Mouse (Mus musculus): ENCODE measurements around the gene Lrrc49. TPM values are rescaled to one million over a fixed set of nuclear protein-coding genes. Genes with fewer than 3 reads are reported as not detected.

The Lrrc49 gene
- polyA plus RNA-seq, 1 experiment from 2014 or later: 83.5 TPM

GRCm38 (mm10) chr9:60600273-60600672 lies 87.7 kb downstream of the Lrrc49 start:
- Histone ChIP-seq H3K27ac (ENCODE audit: low read length) (no peak overlapping the region), H3K27me3 (ENCODE audit: control insufficient read depth, insufficient read depth, low read depth, low read length) (no peaks in the 10 kb centered on the region), H3K4me2 (ENCODE audit: low read length) (no peak overlapping the region), H3K9me3 (replicated peaks; ENCODE audit: control insufficient read depth, low read length, poor library complexity, severe bottlenecking) (no peaks in the 10 kb centered on the region), H3K4me1 (ENCODE audit: control insufficient read depth, insufficient read depth, low read length) (no peaks in the 10 kb centered on the region), H3K36me3 (ENCODE audit: control insufficient read depth, insufficient read depth, low read length) (peaks cover 20% of the 10 kb centered on the region), H3K4me3 (ENCODE audit: low read depth, low read length) (no peak overlapping the region), H3K9ac (ENCODE audit: low read depth, low read length) (no peak overlapping the region)
- WGBS: 91% methylated on average over 4 of the region's 4 CpGs
- no peak for ATAC-seq

DNA sequence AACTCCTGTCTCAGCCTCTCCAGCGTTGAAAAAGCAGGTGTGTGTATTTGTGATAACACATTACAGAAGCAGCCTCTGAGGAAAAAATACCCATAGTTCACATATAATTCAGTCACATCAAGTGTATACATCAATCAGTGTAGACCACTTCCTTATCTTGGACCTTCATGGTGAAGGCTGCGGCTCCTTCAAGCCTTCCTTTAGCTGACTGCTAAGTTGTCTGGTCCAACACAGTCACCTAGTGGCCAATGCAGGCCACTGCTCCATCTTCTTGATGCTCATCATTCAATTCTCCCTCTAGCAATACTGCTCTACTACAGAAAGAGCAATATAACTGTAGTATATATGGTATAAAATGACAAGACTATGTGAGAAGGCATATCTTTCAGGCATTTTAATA lies 88.5 kb downstream of the Lrrc49 start:
- Histone ChIP-seq H3K36me3 (ENCODE audit: control insufficient read depth, insufficient read depth, low read length) (peaks cover 20% of the 10 kb centered on the region), H3K4me1 (ENCODE audit: control insufficient read depth, insufficient read depth, low read length) (no peaks in the 10 kb centered on the region), H3K9ac (ENCODE audit: low read depth, low read length) (no peak overlapping the region), H3K4me2 (ENCODE audit: low read length) (no peak overlapping the region), H3K9me3 (replicated peaks; ENCODE audit: control insufficient read depth, low read length, poor library complexity, severe bottlenecking) (no peaks in the 10 kb centered on the region), H3K27me3 (ENCODE audit: control insufficient read depth, insufficient read depth, low read depth, low read length) (no peaks in the 10 kb centered on the region), H3K27ac (ENCODE audit: low read length) (no peak overlapping the region), H3K4me3 (ENCODE audit: low read depth, low read length) (no peak overlapping the region)
- 61% methylated on average over 2 of the region's 2 CpGs for WGBS
- 0 out of 2 replicates have a peak, but pooled peaks have one; percentile 78 for ATAC-seq

DNA sequence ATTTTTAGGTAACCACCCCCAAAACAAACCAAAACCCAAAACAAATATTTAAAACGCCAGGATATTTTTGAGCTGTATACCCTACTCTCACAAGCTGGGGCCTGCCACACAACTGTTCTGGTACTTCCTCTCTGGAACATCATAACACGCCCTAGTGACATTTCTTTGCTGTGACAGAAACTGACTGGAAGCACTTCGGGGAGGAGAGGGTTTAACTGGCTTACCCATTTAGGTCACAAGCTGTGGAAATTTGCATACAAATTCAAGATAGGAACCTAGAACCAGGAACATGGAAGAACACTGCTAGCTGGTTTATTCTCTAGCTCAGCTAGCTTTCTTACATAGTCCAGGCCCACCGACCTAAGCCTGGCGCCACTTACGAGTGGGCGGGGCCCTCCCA lies 92.6 kb downstream of the Lrrc49 start:
- ATAC-seq: no peak
- H3K36me3 ChIP-seq (ENCODE audit: control insufficient read depth, insufficient read depth, low read length): peaks cover 43% of the 10 kb centered on the region
- H3K9me3 ChIP-seq (replicated peaks; ENCODE audit: control insufficient read depth, low read length, poor library complexity, severe bottlenecking): no peaks in the 10 kb centered on the region
- H3K4me2 ChIP-seq (ENCODE audit: low read length): no peak overlapping the region
- H3K27ac ChIP-seq (ENCODE audit: low read length): no peak overlapping the region
- H3K9ac ChIP-seq (ENCODE audit: low read depth, low read length): no peak overlapping the region
- no peak overlapping the region for H3K4me3 ChIP-seq (ENCODE audit: low read depth, low read length)
- 76% methylated on average over 7 of the region's 7 CpGs for WGBS
- H3K4me1 ChIP-seq (ENCODE audit: control insufficient read depth, insufficient read depth, low read length): no peaks in the 10 kb centered on the region
- no peaks in the 10 kb centered on the region for H3K27me3 ChIP-seq (ENCODE audit: control insufficient read depth, insufficient read depth, low read depth, low read length)

GRCm38 (mm10) chr9:60592974-60593373 lies 95.0 kb downstream of the Lrrc49 start:
- Histone ChIP-seq H3K36me3 (ENCODE audit: control insufficient read depth, insufficient read depth, low read length) (peaks cover 50% of the 10 kb centered on the region), H3K27me3 (ENCODE audit: control insufficient read depth, insufficient read depth, low read depth, low read length) (no peaks in the 10 kb centered on the region), H3K27ac (ENCODE audit: low read length) (no peak overlapping the region), H3K4me3 (ENCODE audit: low read depth, low read length) (no peak overlapping the region), H3K9me3 (replicated peaks; ENCODE audit: control insufficient read depth, low read length, poor library complexity, severe bottlenecking) (no peaks in the 10 kb centered on the region), H3K4me2 (ENCODE audit: low read length) (no peak overlapping the region), H3K4me1 (ENCODE audit: control insufficient read depth, insufficient read depth, low read length) (no peaks in the 10 kb centered on the region), H3K9ac (ENCODE audit: low read depth, low read length) (no peak overlapping the region)
- 87% methylated on average over 6 of the region's 6 CpGs for WGBS
- ATAC-seq: no peak

DNA sequence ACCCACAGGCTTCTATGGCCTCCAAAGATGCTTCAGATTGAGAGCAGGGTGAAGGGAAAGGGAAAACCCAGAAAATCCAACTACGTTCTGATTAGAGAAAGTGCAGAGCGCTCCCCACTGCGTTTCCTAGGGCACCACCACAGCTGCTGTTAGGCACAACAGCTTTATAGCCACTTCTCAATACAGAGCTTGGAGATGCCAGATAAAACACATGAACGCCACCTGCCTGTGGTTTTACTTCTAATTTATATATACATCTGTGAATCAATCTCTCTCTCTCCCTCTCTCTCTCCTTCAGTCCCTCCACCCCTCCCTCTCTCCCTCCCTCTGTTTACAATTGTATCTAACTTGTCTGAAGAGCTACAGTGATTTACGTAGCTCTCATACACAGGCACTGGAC lies 95.6 kb downstream of the Lrrc49 start:
- Histone ChIP-seq H3K9me3 (replicated peaks; ENCODE audit: control insufficient read depth, low read length, poor library complexity, severe bottlenecking) (no peaks in the 10 kb centered on the region), H3K4me2 (ENCODE audit: low read length) (no peak overlapping the region), H3K9ac (ENCODE audit: low read depth, low read length) (no peak overlapping the region), H3K27ac (ENCODE audit: low read length) (no peak overlapping the region), H3K4me1 (ENCODE audit: control insufficient read depth, insufficient read depth, low read length) (no peaks in the 10 kb centered on the region), H3K36me3 (ENCODE audit: control insufficient read depth, insufficient read depth, low read length) (peaks cover 52% of the 10 kb centered on the region), H3K27me3 (ENCODE audit: control insufficient read depth, insufficient read depth, low read depth, low read length) (no peaks in the 10 kb centered on the region), H3K4me3 (ENCODE audit: low read depth, low read length) (no peak overlapping the region)
- no peak for ATAC-seq
- WGBS: 89% methylated on average over 5 of the region's 5 CpGs

DNA sequence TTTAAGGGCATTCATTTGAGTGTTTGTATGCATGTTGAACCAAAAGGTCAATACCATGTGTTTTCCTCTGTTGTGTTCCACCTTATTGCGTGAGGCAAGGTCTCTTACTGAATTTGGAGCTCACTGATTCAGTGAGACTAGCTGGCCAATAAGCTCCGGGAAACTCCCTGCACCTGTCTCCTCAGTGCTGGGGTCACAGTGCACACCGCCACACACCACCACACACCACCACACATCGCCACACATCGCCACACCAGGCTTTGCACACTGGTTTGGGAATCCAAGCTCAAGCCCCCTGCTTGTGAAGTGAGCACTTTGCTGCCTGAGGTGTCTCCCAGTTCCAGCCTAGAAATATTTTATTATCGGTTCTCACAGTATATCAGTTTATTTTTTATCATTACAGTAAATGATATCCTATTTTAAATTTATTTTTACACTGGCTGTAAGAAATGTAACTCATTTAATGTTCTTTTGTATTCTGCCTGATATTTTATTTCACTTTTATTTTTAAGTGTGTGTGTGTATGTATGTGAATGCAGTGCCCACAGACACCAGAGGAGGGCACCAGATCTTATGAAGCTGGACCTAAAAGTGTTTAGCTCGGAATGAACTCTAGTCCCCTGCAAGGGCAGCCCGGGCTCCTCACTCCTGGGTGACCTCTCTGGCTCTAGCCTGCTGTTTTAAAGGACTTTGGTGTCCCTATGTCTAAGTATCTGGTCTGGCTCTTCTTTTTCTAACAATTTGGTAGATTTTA lies 96.9 kb downstream of the Lrrc49 start:
- H3K9me3 ChIP-seq (replicated peaks; ENCODE audit: control insufficient read depth, low read length, poor library complexity, severe bottlenecking): no peaks in the 10 kb centered on the region
- no peaks in the 10 kb centered on the region for H3K27me3 ChIP-seq (ENCODE audit: control insufficient read depth, insufficient read depth, low read depth, low read length)
- WGBS: 96% methylated on average over 8 of the region's 8 CpGs
- H3K27ac ChIP-seq (ENCODE audit: low read length): no peak overlapping the region
- H3K9ac ChIP-seq (ENCODE audit: low read depth, low read length): no peak overlapping the region
- no peak overlapping the region for H3K4me3 ChIP-seq (ENCODE audit: low read depth, low read length)
- no peak overlapping the region for H3K4me2 ChIP-seq (ENCODE audit: low read length)
- no peaks in the 10 kb centered on the region for H3K4me1 ChIP-seq (ENCODE audit: control insufficient read depth, insufficient read depth, low read length)
- H3K36me3 ChIP-seq (ENCODE audit: control insufficient read depth, insufficient read depth, low read length): peaks cover 55% of the 10 kb centered on the region
- ATAC-seq: no peak

DNA sequence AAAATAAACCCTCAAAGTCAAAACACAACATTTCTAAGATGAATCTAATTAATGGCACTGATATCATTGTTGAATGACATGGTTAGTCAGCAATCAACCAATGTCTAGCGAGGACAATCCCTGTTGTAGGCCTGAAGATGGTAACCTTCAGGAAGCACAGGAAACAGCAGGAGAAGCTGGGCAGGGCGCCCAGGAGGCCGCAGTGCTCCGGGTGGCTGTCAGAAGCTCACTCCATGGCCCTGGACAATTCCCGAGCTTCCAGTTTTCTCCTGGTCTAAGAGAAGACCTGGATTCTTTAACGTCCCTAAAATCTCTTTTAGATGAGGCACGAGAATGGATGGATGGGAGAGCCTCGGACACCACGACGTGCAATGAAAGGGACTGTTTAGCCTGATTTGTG lies 99.0 kb downstream of the Lrrc49 start:
- WGBS: 95% methylated on average over 10 of the region's 10 CpGs
- no peak for ATAC-seq
- Histone ChIP-seq H3K27ac (ENCODE audit: low read length) (no peak overlapping the region), H3K4me1 (ENCODE audit: control insufficient read depth, insufficient read depth, low read length) (no peaks in the 10 kb centered on the region), H3K4me2 (ENCODE audit: low read length) (no peak overlapping the region), H3K9ac (ENCODE audit: low read depth, low read length) (no peak overlapping the region), H3K27me3 (ENCODE audit: control insufficient read depth, insufficient read depth, low read depth, low read length) (no peaks in the 10 kb centered on the region), H3K9me3 (replicated peaks; ENCODE audit: control insufficient read depth, low read length, poor library complexity, severe bottlenecking) (no peaks in the 10 kb centered on the region), H3K36me3 (ENCODE audit: control insufficient read depth, insufficient read depth, low read length) (peaks cover 55% of the 10 kb centered on the region), H3K4me3 (ENCODE audit: low read depth, low read length) (no peak overlapping the region)

DNA sequence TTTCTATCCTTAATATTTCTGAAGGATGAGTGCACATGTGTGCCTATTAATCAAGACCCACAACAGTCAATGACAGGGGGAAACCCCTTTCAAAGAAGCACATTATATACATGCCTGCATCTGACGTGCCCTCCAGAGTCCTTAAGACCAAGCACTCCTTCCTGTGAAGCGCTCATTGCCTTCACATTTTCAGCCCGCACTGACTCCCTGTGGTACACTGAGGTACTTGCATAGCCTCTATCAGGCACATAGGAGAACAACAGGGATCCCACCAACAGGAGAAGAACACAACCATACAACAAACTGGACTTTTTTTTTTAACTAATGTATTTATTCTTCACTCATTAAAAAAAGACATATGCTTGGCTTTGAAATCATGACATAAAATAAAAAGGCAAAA lies 101.0 kb downstream of the Lrrc49 start:
- no peak overlapping the region for H3K4me3 ChIP-seq (ENCODE audit: low read depth, low read length)
- no peak overlapping the region for H3K4me2 ChIP-seq (ENCODE audit: low read length)
- H3K27me3 ChIP-seq (ENCODE audit: control insufficient read depth, insufficient read depth, low read depth, low read length): no peaks in the 10 kb centered on the region
- H3K36me3 ChIP-seq (ENCODE audit: control insufficient read depth, insufficient read depth, low read length): peaks cover 41% of the 10 kb centered on the region
- H3K27ac ChIP-seq (ENCODE audit: low read length): no peak overlapping the region
- ATAC-seq: no peak
- 85% methylated on average over 3 of the region's 3 CpGs for WGBS
- H3K9ac ChIP-seq (ENCODE audit: low read depth, low read length): no peak overlapping the region
- no peaks in the 10 kb centered on the region for H3K4me1 ChIP-seq (ENCODE audit: control insufficient read depth, insufficient read depth, low read length)
- H3K9me3 ChIP-seq (replicated peaks; ENCODE audit: control insufficient read depth, low read length, poor library complexity, severe bottlenecking): no peaks in the 10 kb centered on the region

- Histone ChIP-seq H3K27me3 (ENCODE audit: control insufficient read depth, insufficient read depth, low read depth, low read length) (no peaks in the 10 kb centered on the region), H3K27ac (ENCODE audit: low read length) (no peak overlapping the region), H3K36me3 (ENCODE audit: control insufficient read depth, insufficient read depth, low read length) (peaks cover 32% of the 10 kb centered on the region), H3K4me2 (ENCODE audit: low read length) (no peak overlapping the region), H3K9ac (ENCODE audit: low read depth, low read length) (no peak overlapping the region), H3K9me3 (replicated peaks; ENCODE audit: control insufficient read depth, low read length, poor library complexity, severe bottlenecking) (no peaks in the 10 kb centered on the region), H3K4me3 (ENCODE audit: low read depth, low read length) (no peak overlapping the region), H3K4me1 (ENCODE audit: control insufficient read depth, insufficient read depth, low read length) (no peaks in the 10 kb centered on the region)
- 96% methylated on average over 5 of the region's 5 CpGs for WGBS
- no peak for ATAC-seq
Observed at GRCm38 (mm10) chr9:60585206-60585605, 102.8 kb downstream of the Lrrc49 start.
